Mouse (Mus musculus) bone marrow macrophage, adult 2 months (primary cell): ENCODE data around the gene 1700020D05Rik.
"Not testable (repeated sequence)": the region's sequence is repeated elsewhere in the genome, so short reads cannot be mapped to it uniquely, and the experiment has no call there.

ENCODE experiments used
- CTCF ChIP-seq: IDR thresholded peaks from 2 replicates; pipeline ENCODE4 v1.5.1; 2012; ENCODE audit warnings: low read depth, mild to moderate bottlenecking, low read length, moderate library complexity
- POLR2A ChIP-seq: IDR thresholded peaks from 2 replicates; pipeline ENCODE4 v1.6.1; 2012; ENCODE audit warnings: mild to moderate bottlenecking, low read depth, low read length, borderline replicate concordance

DNA sequence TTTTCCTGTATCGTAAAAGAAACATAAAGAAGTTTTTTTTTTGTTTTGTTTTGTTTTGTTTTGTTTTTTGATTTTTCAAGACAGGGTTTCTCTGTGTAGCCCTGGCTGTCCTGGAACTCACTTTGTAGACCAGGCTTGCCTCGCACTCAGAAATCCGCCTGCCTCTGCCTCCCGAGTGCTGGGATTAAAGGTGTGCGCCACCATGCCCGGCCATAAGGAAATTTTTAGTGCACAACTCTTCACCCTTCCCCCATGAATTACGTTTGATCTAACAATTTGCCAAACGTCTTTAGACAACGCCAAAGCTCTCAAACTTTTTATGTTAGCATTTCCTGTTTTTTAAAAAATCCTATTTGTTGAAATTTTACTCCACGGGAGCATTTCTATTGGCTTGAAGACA, 13.9 kb downstream of the 1700020D05Rik start:
- not testable (repeated sequence) for TF ChIP-seq CTCF, POLR2A
